Mouse (Mus musculus) naive thymus-derived CD4-positive, alpha-beta T cell, adult 2 months (primary cell): ENCODE results near the gene Tmem229b.
"Not testable (repeated sequence)": the region's sequence is repeated elsewhere in the genome, so short reads cannot be mapped to it uniquely, and the experiment has no call there.

Source experiments
- DNase-seq: peaks from one replicate; pipeline ENCODE4 v3.0.0-alpha.2; 2011; ENCODE audit warnings: low read depth

The Tmem229b gene

GRCm38 (mm10) chr12:79006076-79006475 lies 1.4 kb downstream of the Tmem229b start:
- DNase-seq: no peak

GRCm38 (mm10) chr12:79005456-79005855 lies 2.0 kb downstream of the Tmem229b start:
- no peak for DNase-seq

GRCm38 (mm10) chr12:79002978-79003377 lies 4.4 kb downstream of the Tmem229b start:
- DNase-seq: no peak

GRCm38 (mm10) chr12:79002406-79002805 lies 5.0 kb downstream of the Tmem229b start:
- DNase-seq: no peak

- DNase-seq: no peak
Measured at GRCm38 (mm10) chr12:78996711-78997110, 10.7 kb downstream of the Tmem229b start.

- no peak for DNase-seq
Measured at GRCm38 (mm10) chr12:78996271-78996670, 11.2 kb downstream of the Tmem229b start.

GRCm38 (mm10) chr12:78987581-78988081 lies 19.8 kb downstream of the Tmem229b start:
- DNase-seq: no peak

- DNase-seq: no peak
Measured at GRCm38 (mm10) chr12:78984035-78984432, 23.4 kb downstream of the Tmem229b start.

- DNase-seq: no peak
Measured at GRCm38 (mm10) chr12:78983296-78984034, 24.0 kb downstream of the Tmem229b start.

- DNase-seq: peak; percentile 20
Measured at GRCm38 (mm10) chr12:78981938-78982825, 25.2 kb downstream of the Tmem229b start.

GRCm38 (mm10) chr12:78981131-78981530 lies 26.3 kb downstream of the Tmem229b start:
- DNase-seq: peak; percentile 62

GRCm38 (mm10) chr12:78980683-78981091 lies 26.7 kb downstream of the Tmem229b start:
- DNase-seq: peak; percentile 81

GRCm38 (mm10) chr12:78977552-78977951 lies 29.9 kb downstream of the Tmem229b start:
- DNase-seq: no peak

GRCm38 (mm10) chr12:78977078-78977477 lies 30.3 kb downstream of the Tmem229b start:
- no peak for DNase-seq

- DNase-seq: peak; percentile 34
Measured at GRCm38 (mm10) chr12:78975836-78976235, 31.6 kb downstream of the Tmem229b start.

GRCm38 (mm10) chr12:78974767-78975166 lies 32.7 kb downstream of the Tmem229b start:
- no peak for DNase-seq

GRCm38 (mm10) chr12:78973779-78974178 lies 33.6 kb downstream of the Tmem229b start:
- no peak for DNase-seq

- DNase-seq: no peak
Measured at GRCm38 (mm10) chr12:78971649-78972048, 35.8 kb downstream of the Tmem229b start.

GRCm38 (mm10) chr12:78970725-78971124 lies 36.7 kb downstream of the Tmem229b start:
- DNase-seq: no peak

- DNase-seq: not testable (repeated sequence)
Measured at GRCm38 (mm10) chr12:78964496-78964895, 42.9 kb downstream of the Tmem229b start.

GRCm38 (mm10) chr12:78956405-78956804 lies 51.0 kb downstream of the Tmem229b start:
- DNase-seq: no peak

- no peak for DNase-seq
Measured at GRCm38 (mm10) chr12:78952484-78952883, 54.9 kb downstream of the Tmem229b start.

- no peak for DNase-seq
Measured at GRCm38 (mm10) chr12:78952053-78952452, 55.4 kb downstream of the Tmem229b start.
